Mouse (Mus musculus) brown adipose tissue, adult 24 weeks (tissue): ENCODE measurements around the gene Dst. TPM values are rescaled to one million over a fixed set of nuclear protein-coding genes. Genes with fewer than 3 reads are reported as not detected.
A peak's percentile ranks its signal among the peaks of the same experiment; 100 is the strongest.

Experiments
- H3K27ac ChIP-seq: fragments of 200-500 bp; replicated peaks from 2 replicates; pipeline ENCODE4 v1.5.1; 2012; ENCODE audit warnings: low read depth, mild to moderate bottlenecking, low read length
- H3K4me1 ChIP-seq: fragments of 200-500 bp; 2 replicates; pipeline ENCODE4 v1.6.1; 2012; ENCODE audit warnings: low read length, mixed read lengths; ENCODE audit not compliant: control insufficient read depth, insufficient read depth, insufficient read length
- H3K4me3 ChIP-seq: fragments of 200-500 bp; 2 replicates; pipeline ENCODE4 v1.5.1; 2012; ENCODE audit warnings: low read depth, mild to moderate bottlenecking, low read length, moderate library complexity; ENCODE audit not compliant: insufficient read depth
- polyA plus RNA-seq: library from polyadenylated mRNA; stranded (reverse); fragments of >200 nt; gene quantifications from 2 replicates; pipeline ENCODE4 v1.2.4, GENCODE M21; 2012; ENCODE audit not compliant: missing spikeins, insufficient read depth, insufficient read length

Gene Dst
- polyA plus RNA-seq, 1 experiment, result 42.7 TPM

DNA sequence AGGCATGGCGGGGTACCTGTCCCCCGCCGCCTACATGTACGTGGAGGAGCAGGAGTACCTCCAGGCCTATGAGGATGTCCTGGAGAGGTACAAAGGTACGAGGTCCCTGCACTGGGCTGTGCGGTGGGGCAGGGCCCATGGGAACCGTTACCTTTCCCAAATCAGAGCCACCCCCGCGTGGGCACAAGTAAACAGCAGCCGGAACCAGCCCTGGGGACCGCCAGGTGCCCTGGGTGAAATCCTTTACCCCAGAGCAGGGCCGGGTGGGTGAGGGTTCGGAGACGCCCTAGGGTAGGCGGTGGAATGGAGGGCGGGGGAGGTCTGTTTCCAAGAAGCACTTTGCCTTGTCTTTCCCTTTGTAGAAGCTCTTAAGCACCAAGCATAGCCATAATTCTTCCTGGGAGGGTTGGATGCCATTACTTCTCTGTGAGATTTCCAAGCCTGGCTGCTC lies 103.8 kb downstream of the Dst start:
- Histone ChIP-seq H3K4me1 (peaks cover 13% of the 10 kb centered on the region), H3K27ac (peak overlapping the region; percentile 61; the same call in 1 of the 2 replicates), H3K4me3 (peak overlapping the region; percentile 83)

DNA sequence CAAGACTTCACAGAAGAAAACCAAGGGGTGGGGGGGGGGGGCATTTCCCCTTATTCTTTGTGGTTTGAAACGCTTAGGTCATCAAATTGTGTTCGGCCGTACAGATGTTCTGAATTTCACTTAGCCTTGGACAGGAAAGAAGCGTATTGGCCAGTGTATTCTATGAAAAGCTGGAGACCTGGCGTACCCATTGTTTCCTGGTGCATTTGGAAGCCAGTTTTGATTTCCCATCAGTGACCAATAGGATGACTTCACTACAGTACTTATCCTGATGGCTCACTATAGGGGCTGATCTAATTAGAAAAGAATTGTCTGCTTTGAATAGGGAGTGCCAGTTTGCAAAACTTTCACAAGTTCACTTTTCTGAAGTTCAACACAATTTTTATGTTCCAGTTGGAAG lies 105.5 kb downstream of the Dst start:
- Histone ChIP-seq H3K27ac (peak overlapping the region; percentile 75; the same call in 1 of the 2 replicates), H3K4me1 (peaks cover 19% of the 10 kb centered on the region; the same call in 1 of the 2 replicates), H3K4me3 (no peak overlapping the region)

DNA sequence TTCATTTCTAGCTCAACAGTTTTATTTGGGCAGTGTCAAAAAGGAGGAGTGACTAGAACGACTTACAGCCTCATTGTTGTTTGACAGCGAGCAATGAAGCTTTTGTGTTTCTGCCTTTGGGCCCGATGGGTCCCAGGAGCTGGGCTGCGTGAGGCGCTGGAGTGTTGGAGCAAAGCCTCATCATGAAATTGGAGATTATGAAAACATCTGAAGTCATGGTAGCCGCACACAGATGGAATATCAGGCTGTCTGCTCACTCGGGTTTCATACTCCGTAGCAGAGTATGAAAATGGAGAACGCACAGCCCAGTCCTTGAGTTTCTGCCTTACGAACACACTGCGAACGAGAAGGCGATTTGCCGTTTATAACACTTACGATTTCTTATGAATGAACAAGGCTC lies 108.8 kb downstream of the Dst start:
- Histone ChIP-seq H3K4me1 (peaks cover 31% of the 10 kb centered on the region), H3K27ac (no peak overlapping the region), H3K4me3 (no peak overlapping the region)

DNA sequence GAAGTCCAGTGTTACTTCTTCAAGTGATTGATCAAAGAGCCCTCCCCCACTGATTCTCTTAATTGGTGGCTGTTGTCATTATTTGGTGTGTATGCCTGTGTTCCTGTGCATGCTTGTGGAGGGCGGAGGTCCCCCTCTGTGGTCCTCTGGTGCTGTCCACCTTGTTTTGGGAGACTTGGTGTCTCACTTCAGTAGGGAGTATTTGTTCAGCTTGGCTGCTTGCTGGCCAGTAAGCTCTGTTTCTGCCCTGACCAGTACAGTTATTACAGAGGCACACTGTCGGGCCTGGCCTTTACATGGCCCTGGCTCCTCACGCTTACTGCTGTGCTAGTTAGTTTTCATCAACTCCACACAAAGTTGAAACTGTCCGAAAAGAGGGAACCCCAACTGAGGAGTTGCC lies 109.3 kb downstream of the Dst start:
- H3K4me1 ChIP-seq, result peaks cover 32% of the 10 kb centered on the region

DNA sequence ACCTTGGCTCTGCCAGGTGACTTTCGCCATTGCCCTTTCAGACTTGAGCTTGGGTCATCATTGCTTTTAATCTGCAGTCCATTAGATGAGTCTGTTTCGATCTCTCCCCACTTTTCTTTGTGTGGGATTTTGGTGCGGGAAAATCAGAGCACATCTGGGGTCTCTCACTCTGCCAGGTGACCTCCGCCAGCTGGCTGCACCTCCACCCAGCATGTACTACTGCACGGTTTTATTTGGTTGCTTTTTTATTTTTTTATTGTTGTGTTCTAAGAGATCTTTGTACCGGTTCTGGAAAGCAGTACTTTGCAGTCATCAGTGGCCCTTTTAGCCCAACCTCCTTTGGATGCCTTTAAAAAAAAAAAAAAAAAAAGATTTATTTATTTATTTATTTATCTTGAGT lies 112.6 kb downstream of the Dst start:
- Histone ChIP-seq H3K27ac (no peak overlapping the region), H3K4me1 (peaks cover 33% of the 10 kb centered on the region), H3K4me3 (no peak overlapping the region)

More for the DNA sequence above, 109.3 kb downstream of the Dst start:
- no peak overlapping the region for H3K27ac ChIP-seq
- H3K4me3 ChIP-seq, result no peak overlapping the region

DNA sequence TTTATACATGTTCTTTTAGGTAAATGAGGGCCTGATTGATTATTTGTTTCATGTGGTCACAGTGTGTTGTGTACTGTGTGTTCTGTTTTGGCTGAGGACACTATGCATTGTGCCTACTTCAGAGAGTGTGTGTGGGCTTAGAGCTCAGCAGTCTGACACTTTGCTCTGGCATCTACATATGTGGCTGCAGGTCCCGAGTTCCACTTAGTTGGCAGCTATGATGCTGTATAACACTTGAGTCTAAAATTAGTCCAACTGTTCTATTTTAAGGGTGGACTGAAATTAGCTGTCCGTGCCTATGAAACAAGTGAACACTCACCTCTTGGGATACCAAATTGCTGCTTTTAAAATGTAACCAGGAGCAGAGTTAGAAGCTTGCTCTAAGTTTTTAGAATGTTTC lies 113.5 kb downstream of the Dst start:
- Histone ChIP-seq H3K4me1 (peaks cover 39% of the 10 kb centered on the region), H3K4me3 (no peak overlapping the region), H3K27ac (peak overlapping the region; percentile 52)

DNA sequence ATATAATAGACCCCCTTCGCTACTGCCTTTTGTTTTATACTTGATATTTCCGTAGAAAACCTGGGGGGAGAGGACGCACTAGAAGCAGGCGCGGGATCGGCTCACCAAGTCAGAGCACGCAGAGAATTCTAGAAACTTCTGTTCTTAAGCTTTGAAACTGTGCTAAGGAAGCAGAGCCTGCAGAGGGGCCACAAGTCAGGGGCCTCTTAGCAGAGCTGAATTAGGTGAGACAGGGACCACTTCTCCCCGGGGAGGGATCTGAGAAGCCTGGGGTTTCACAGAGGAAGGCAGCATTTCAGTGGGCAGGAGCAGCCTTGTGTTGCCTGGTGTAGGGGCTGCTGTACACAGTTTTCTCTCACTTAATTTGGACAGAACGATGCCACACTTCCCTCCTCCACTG lies 115.1 kb downstream of the Dst start:
- H3K27ac ChIP-seq, result no peak overlapping the region; the same call in 1 of the 2 replicates
- no peak overlapping the region for H3K4me3 ChIP-seq
- H3K4me1 ChIP-seq, result peaks cover 26% of the 10 kb centered on the region

DNA sequence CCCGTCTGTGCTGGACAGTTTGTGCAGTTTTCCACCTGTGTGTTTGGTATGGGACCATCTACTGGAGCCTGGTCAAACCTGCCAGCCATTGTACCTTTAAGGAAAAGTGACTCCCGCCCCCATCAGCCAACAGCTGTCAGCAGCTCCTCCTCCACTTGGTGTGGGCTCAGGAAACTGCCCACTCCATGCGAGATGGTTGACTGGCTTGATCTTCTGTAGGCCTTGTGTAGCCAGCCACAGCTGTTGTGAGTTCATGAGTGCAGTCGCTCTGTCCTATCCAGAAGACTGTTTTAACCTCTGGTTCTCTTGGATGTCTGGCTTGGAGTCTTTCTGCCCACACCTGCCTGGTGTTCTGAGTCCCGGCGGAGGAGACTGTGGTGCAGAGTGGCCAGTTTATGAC lies 117.9 kb downstream of the Dst start:
- H3K4me3 ChIP-seq, result no peak overlapping the region
- H3K27ac ChIP-seq, result no peak overlapping the region
- peaks cover 30% of the 10 kb centered on the region for H3K4me1 ChIP-seq

DNA sequence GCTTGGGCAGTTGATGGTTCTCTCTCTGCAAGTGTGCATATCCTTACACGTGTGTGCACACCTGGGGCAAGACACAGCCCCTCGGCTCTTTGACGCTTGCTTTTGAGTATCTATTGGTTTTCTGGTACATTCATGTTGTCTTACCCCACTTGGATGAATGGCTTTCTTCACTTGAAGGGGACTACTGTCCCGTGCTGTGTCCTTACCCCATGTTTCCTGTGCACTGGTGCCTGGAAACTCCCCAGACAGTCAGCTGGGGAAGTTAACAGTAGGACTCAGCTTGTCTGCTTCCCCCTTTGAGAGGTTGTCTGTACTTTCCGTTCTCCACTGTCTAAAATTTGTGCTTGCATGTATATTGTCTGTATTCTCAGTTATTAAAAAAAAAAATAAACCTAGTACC lies 120.7 kb downstream of the Dst start:
- Histone ChIP-seq H3K4me3 (no peak overlapping the region), H3K4me1 (peaks cover 23% of the 10 kb centered on the region), H3K27ac (no peak overlapping the region)

DNA sequence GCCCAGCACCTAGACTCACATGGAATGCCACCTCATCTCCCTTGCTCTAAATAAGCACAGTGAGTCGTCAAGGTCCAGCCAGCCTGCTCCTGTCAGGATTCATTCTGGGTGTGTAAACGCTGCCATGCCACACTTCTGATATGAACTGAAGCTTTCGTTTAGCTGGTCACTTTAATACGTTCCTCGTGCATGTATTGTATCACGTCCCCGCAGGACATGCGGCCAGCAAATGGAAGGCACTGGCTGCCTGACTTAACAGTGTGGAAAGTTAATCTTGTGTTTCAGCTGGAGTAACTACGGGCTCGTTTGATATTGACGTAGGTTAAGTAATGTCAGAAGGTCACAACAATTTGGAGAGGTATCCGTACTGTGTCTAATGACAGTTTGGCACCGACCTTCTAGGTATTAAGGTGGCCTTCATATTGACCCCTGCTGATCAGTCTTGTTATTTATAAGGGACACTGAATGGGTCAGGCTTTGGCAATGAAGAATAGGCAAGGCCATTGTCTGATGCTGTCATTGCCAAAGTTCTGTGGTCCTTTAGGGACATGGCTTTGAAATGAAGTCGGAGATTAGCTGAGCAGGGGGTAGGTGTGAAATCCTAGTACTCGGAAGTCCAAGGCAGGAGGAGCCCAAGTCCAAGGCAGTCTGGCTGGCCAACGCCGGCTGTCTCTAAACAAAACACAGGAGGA lies 122.5 kb downstream of the Dst start:
- Histone ChIP-seq H3K4me3 (no peak overlapping the region), H3K4me1 (peaks cover 26% of the 10 kb centered on the region), H3K27ac (no peak overlapping the region; the same call in 1 of the 2 replicates)

DNA sequence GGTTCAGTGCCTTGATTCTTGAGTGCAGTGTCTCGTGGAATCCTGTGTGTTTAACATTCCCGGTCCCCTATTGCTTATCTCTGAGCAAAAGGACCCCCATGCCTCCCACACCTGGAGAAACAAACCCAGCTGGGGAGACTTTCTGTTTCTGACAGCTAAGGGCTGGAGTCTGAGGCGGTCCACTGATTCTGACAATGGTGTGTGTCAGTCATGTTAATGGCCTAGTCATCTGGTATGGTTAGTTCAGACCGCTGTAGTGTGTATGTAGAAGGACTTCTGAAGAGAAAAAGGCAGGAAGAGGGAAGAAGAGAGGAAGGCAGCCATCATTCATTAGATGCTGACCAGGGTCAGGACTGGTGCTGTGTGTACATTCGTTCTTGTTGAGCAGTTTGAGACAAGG lies 125.0 kb downstream of the Dst start:
- no peak overlapping the region for H3K4me3 ChIP-seq
- H3K27ac ChIP-seq, result no peak overlapping the region
- H3K4me1 ChIP-seq, result peaks cover 20% of the 10 kb centered on the region

DNA sequence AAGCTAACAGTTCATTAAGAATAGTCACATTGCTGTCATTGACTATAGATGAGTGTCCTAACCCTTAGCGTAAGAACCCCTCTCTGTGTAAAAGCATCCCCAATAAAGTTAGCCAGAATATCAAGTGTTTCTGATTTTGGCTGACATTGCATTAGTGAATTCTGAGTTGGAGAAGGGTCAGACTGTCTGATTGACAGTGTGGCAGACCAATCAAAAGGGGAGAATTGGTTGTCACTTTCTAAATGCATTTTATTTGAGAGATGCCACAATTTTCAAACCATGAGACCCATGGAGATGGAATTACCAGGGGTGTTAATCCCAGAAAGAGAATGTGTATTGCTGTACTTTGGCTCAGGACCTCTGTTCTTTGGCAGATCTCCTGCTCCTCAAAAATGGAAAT lies 125.5 kb downstream of the Dst start:
- Histone ChIP-seq H3K4me3 (no peak overlapping the region), H3K27ac (no peak overlapping the region), H3K4me1 (peaks cover 19% of the 10 kb centered on the region)

DNA sequence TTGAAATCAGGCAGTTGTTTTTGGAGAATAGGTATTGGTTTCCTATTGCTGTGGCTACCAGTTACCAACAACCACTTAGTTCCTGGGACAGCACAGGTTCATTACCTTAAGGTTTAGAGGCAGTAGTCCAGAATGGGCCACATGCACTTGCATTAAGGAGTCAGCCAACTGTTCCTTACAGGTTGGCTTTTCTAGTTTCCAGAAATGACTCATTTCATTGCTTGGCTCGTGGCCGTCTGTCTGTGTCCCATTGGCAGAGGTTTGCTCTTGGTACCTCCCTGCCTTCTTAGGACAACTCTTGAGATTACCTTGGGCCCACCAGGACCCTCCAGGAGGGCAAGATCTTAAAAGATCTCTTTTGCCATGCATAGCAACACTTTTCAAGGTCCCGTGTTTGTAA lies 125.9 kb downstream of the Dst start:
- Histone ChIP-seq H3K4me1 (peaks cover 15% of the 10 kb centered on the region; the same call in 1 of the 2 replicates), H3K4me3 (no peak overlapping the region), H3K27ac (peak overlapping the region; percentile 10; the same call in 1 of the 2 replicates)

DNA sequence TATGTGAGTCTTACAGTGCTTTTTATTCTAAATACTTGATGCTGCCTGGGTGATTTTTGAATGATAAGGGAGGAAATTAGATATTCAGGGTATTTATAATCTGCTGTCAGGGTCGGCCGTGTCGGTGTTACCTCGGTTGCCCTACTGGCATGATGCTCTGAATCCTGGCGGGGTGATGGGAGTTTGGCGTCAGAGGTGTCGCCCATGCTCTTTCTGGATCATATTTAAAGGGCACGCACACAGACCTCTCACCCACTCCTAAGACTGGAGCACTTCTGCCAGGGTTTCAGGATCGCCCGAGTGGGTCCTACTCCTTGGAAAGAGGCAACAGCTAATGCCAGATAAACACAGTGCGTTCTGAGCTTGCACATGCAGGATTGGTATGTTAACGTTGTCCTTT lies 128.1 kb downstream of the Dst start:
- Histone ChIP-seq H3K27ac (no peak overlapping the region), H3K4me1 (peaks cover 11% of the 10 kb centered on the region; the same call in 1 of the 2 replicates), H3K4me3 (no peak overlapping the region)

DNA sequence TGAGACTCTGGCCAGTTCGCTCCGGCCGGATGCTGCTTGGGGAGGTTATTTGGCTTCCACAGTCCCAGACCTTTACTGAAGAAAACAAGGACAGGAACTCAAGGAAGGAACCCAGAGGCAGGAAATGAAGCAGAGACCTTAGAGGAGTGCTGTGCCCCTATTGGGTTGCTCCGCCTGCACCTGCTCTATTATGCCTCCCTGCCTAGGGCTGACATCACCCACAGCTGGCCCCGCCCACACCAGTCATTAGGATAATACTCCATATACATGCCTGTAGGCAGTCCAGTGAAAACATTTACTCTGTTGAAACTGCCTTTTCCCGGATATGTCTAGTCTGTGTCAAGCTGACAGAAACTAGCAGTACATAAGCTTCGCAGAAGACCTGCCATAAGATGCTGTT lies 130.5 kb downstream of the Dst start:
- Histone ChIP-seq H3K4me3 (no peak overlapping the region), H3K27ac (no peak overlapping the region), H3K4me1 (peaks cover 14% of the 10 kb centered on the region)

DNA sequence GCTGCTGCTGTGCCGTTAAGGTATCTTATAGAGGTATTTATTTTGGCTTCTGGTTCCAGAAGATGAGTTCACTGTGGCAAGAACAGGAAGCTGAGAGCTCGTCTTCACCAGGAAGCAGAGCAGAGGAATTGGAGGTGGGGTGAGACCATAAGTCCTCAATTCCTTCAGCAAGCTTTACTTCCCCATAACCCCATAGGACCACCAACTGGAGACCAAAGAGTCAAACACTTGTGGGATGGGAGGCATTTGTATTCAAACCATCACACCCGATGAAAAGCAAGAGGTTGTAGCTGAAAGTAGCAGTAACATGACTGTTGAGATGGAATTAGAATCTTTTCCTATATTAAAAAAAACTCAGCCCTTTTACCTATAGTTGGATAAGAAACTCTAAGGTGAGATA lies 132.0 kb downstream of the Dst start:
- no peak overlapping the region for H3K4me3 ChIP-seq
- peaks cover 16% of the 10 kb centered on the region for H3K4me1 ChIP-seq
- H3K27ac ChIP-seq, result no peak overlapping the region
